Mouse (Mus musculus): Measurements from ENCODE around the gene Vmac. TPM values are rescaled to one million over a fixed set of nuclear protein-coding genes. Genes with fewer than 3 reads are reported as not detected.

Vmac gene
- polyA plus RNA-seq (2014; fragmentation: Illumina TruSeq; extraction: RNeasy Lipid Tissue Mini Kit (QIAGEN cat#74804); ENCODE audit: low read depth, low replicate concordance) = 12.3 TPM

GRCm38 (mm10) chr17:56717363-56718058 is at the start of gene Vmac, which contains the start of gene Ndufa11:
Gene Vmac (minus strand): TSS chr17:56718022.
Gene Ndufa11 (plus strand): TSS chr17:56717767.

GRCm38 (mm10) chr17:56764474-56765354 is 46.9 kb upstream of the Vmac start, which contains the start of gene Dus3l:
Gene Dus3l (plus strand): TSS chr17:56764757.

GRCm38 (mm10) chr17:56757416-56758123 is 39.7 kb upstream of the Vmac start, which contains the start of gene Nrtn:
Gene Nrtn (minus strand): TSS chr17:56757530.

GRCm38 (mm10) chr17:56672941-56673646 is 44.7 kb downstream of the Vmac start, which contains the start of gene Ranbp3:
Gene Ranbp3 (plus strand): TSS chr17:56673294.

Other genes with a start within 250 kb of the Vmac start
- 0.98 TPM for gene Ptprs, start 241.5 kb downstream of the Vmac start, polyA plus RNA-seq (2014; fragmentation: Illumina TruSeq; extraction: RNeasy Lipid Tissue Mini Kit (QIAGEN cat#74804); ENCODE audit: low read depth, low replicate concordance)
- gene Znrf4, start 205.6 kb downstream of the Vmac start, polyA plus RNA-seq (2014; fragmentation: Illumina TruSeq; extraction: RNeasy Lipid Tissue Mini Kit (QIAGEN cat#74804); ENCODE audit: low read depth, low replicate concordance) = not detected
- 1.7 TPM for gene Gm20219, start 163.6 kb downstream of the Vmac start, polyA plus RNA-seq (2014; fragmentation: Illumina TruSeq; extraction: RNeasy Lipid Tissue Mini Kit (QIAGEN cat#74804); ENCODE audit: low read depth, low replicate concordance)
- 63.3 TPM for gene Safb2, start 133.4 kb downstream of the Vmac start, polyA plus RNA-seq (2014; fragmentation: Illumina TruSeq; extraction: RNeasy Lipid Tissue Mini Kit (QIAGEN cat#74804); ENCODE audit: low read depth, low replicate concordance)
- 19.0 TPM for gene Safb, start 133.2 kb downstream of the Vmac start, polyA plus RNA-seq (2014; fragmentation: Illumina TruSeq; extraction: RNeasy Lipid Tissue Mini Kit (QIAGEN cat#74804); ENCODE audit: low read depth, low replicate concordance)
- gene 2410015M20Rik, start 108.3 kb downstream of the Vmac start, polyA plus RNA-seq (2014; fragmentation: Illumina TruSeq; extraction: RNeasy Lipid Tissue Mini Kit (QIAGEN cat#74804); ENCODE audit: low read depth, low replicate concordance) = 9.6 TPM
- gene Rpl36, start 104.6 kb downstream of the Vmac start, polyA plus RNA-seq (2014; fragmentation: Illumina TruSeq; extraction: RNeasy Lipid Tissue Mini Kit (QIAGEN cat#74804); ENCODE audit: low read depth, low replicate concordance) = not detected
- gene Lonp1, start 91.1 kb downstream of the Vmac start, polyA plus RNA-seq (2014; fragmentation: Illumina TruSeq; extraction: RNeasy Lipid Tissue Mini Kit (QIAGEN cat#74804); ENCODE audit: low read depth, low replicate concordance) = 2.6 TPM
- gene Catsperd, start 89.9 kb downstream of the Vmac start, polyA plus RNA-seq (2014; fragmentation: Illumina TruSeq; extraction: RNeasy Lipid Tissue Mini Kit (QIAGEN cat#74804); ENCODE audit: low read depth, low replicate concordance) = 0.28 TPM
- 3.9 TPM for gene Ranbp3, start 44.7 kb downstream of the Vmac start, polyA plus RNA-seq (2014; fragmentation: Illumina TruSeq; extraction: RNeasy Lipid Tissue Mini Kit (QIAGEN cat#74804); ENCODE audit: low read depth, low replicate concordance)
- gene Ndufa11, start 255 bp downstream of the Vmac start, polyA plus RNA-seq (2014; fragmentation: Illumina TruSeq; extraction: RNeasy Lipid Tissue Mini Kit (QIAGEN cat#74804); ENCODE audit: low read depth, low replicate concordance) = not detected
- gene Nrtn, start 39.5 kb upstream of the Vmac start, polyA plus RNA-seq (2014; fragmentation: Illumina TruSeq; extraction: RNeasy Lipid Tissue Mini Kit (QIAGEN cat#74804); ENCODE audit: low read depth, low replicate concordance) = not detected
- gene Dus3l, start 46.7 kb upstream of the Vmac start, polyA plus RNA-seq (2014; fragmentation: Illumina TruSeq; extraction: RNeasy Lipid Tissue Mini Kit (QIAGEN cat#74804); ENCODE audit: low read depth, low replicate concordance) = 1.8 TPM
- gene Prr22, start 52.2 kb upstream of the Vmac start, polyA plus RNA-seq (2014; fragmentation: Illumina TruSeq; extraction: RNeasy Lipid Tissue Mini Kit (QIAGEN cat#74804); ENCODE audit: low read depth, low replicate concordance) = not detected
- 0.38 TPM for gene Rfx2, start 113.0 kb upstream of the Vmac start, polyA plus RNA-seq (2014; fragmentation: Illumina TruSeq; extraction: RNeasy Lipid Tissue Mini Kit (QIAGEN cat#74804); ENCODE audit: low read depth, low replicate concordance)
- gene Acsbg2, start 156.4 kb upstream of the Vmac start, polyA plus RNA-seq (2014; fragmentation: Illumina TruSeq; extraction: RNeasy Lipid Tissue Mini Kit (QIAGEN cat#74804); ENCODE audit: low read depth, low replicate concordance) = not detected
- gene 1700061G19Rik, start 157.5 kb upstream of the Vmac start, polyA plus RNA-seq (2014; fragmentation: Illumina TruSeq; extraction: RNeasy Lipid Tissue Mini Kit (QIAGEN cat#74804); ENCODE audit: low read depth, low replicate concordance) = not detected
- 1.1 TPM for gene Mllt1, start 217.4 kb upstream of the Vmac start, polyA plus RNA-seq (2014; fragmentation: Illumina TruSeq; extraction: RNeasy Lipid Tissue Mini Kit (QIAGEN cat#74804); ENCODE audit: low read depth, low replicate concordance)